Mouse (Mus musculus) liver, embryonic 15.5 days (tissue): ENCODE measurements around the gene Wnk3. TPM values are rescaled to one million over a fixed set of nuclear protein-coding genes. Genes with fewer than 3 reads are reported as not detected.
A peak's percentile ranks its signal among the peaks of the same experiment; 100 is the strongest.
"Not testable (repeated sequence)": the region's sequence is repeated elsewhere in the genome, so short reads cannot be mapped to it uniquely, and the experiment has no call there.

Source experiments
- ATAC-seq: fragments of 200-750 bp; cut with Nextera tagmentation; 2 replicates; pipeline ENCODE4 v1.8.0; 2017; ENCODE audit warnings: moderate number of reproducible peaks, mild to moderate bottlenecking, moderate library complexity; ENCODE audit not compliant: insufficient read depth
- H3K27ac ChIP-seq: fragments of 300-500 bp; sonication (generic); replicated peaks from 2 replicates; pipeline ENCODE4 v1.5.1; 2015; ENCODE audit warnings: mild to moderate bottlenecking, inconsistent platforms
- H3K27me3 ChIP-seq: fragments of 300-500 bp; sonication (generic); 2 replicates; pipeline ENCODE4 v1.6.1; 2015; ENCODE audit warnings: mild to moderate bottlenecking, inconsistent platforms
- H3K36me3 ChIP-seq: fragments of 300-500 bp; sonication (generic); replicated peaks from 2 replicates; pipeline ENCODE4 v1.6.1; 2015; ENCODE audit warnings: moderate library complexity, mild to moderate bottlenecking, inconsistent platforms
- H3K4me1 ChIP-seq: fragments of 300-500 bp; sonication (generic); replicated peaks from 2 replicates; pipeline ENCODE4 v1.6.1; 2015; ENCODE audit warnings: inconsistent platforms
- H3K4me2 ChIP-seq: fragments of 300-500 bp; sonication (generic); 2 replicates; pipeline ENCODE4 v1.6.1; 2015; ENCODE audit warnings: moderate library complexity, mild to moderate bottlenecking, inconsistent platforms
- H3K4me3 ChIP-seq: fragments of 300-500 bp; sonication (generic); replicated peaks from 2 replicates; pipeline ENCODE4 v1.5.1; 2015; ENCODE audit warnings: mild to moderate bottlenecking, inconsistent platforms
- H3K9ac ChIP-seq: fragments of 300-500 bp; sonication (generic); 2 replicates; pipeline ENCODE4 v1.6.1; 2015; ENCODE audit warnings: moderate library complexity, mild to moderate bottlenecking, inconsistent platforms
- H3K9me3 ChIP-seq: fragments of 300-500 bp; sonication (generic); replicated peaks from 2 replicates; pipeline ENCODE4 v1.6.1; 2016; ENCODE audit warnings: inconsistent platforms
- WGBS: fragments of 180-500 bp; shearing (Covaris S2); methylation state at CpG from one replicate; pipeline ENCODE4 v1.1.7; 2015; ENCODE audit warnings: mixed read lengths; ENCODE audit not compliant: insufficient replicate concordance; 5-methylcytosine and 5-hydroxymethylcytosine counted together
- polyA plus RNA-seq: library from polyadenylated mRNA; unstranded; fragments of >200 nt; fragmentation: Nextera tagmentation; extraction: Ambion mirVana; gene quantifications from 2 replicates; pipeline ENCODE4 v1.2.1, GENCODE M21; 2015

The Wnk3 gene
- polyA plus RNA-seq = 0.08 and 0.10 TPM in 2 replicates

DNA sequence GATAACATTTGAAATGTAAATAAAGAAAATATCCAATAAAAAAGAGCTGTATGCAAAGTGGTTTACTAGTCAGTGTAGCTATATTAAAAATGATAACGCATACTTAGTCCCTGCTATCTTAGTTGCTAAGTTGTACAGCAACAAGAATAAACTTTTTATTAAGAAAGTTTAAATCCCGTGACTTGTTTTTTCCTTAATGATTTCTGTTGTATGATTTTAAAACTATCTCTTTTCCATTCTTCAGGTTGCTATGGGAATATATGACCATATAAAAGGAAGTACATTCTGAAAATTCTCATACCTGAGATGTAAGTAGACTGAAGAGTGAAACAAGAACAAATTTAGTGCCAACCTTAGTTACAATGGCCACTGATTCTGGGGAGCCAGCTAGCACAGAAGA, at the start of gene Wnk3:
Gene Wnk3 (plus strand): TSS at position 301 of the 400 bp plus-strand sequence.
- H3K27ac ChIP-seq = no peak within 1 kb of the TSS
- no peak within 1 kb of the TSS for H3K9ac ChIP-seq
- WGBS = 73% methylated on average over 2 of the region's 2 CpGs
- no peak within 1 kb of the TSS for H3K4me3 ChIP-seq
- H3K4me1 ChIP-seq = no peaks in the 10 kb centered on the region
- no peaks in the 10 kb centered on the region for H3K36me3 ChIP-seq
- H3K9me3 ChIP-seq = no peaks in the 10 kb centered on the region
- H3K4me2 ChIP-seq = no peak within 1 kb of the TSS
- no peak for ATAC-seq
- H3K27me3 ChIP-seq = 0 out of 2 replicates have a peak, but pooled peaks cover 3% of the 10 kb centered on the region

DNA sequence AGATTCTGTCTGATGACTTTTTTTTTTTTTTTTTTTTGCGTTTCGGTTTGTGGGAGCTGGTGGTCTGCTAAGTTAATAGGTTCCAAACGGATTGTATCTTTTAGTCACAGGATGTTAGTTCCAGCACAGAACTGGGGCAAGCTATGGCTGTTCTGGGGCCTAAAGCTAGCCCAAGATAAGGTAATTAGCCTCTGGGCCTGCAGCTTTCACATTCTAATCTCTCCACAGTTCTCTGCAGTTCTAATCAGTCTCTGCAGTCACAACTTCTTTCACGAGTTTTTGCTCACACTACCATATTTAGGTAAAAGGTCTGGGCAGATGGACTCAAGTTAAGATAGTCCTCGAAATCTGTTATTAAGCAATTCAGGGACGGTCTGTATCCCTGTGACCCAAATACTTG, 39.5 kb upstream of the Wnk3 start:
- no peak overlapping the region for H3K9ac ChIP-seq
- no peak overlapping the region for H3K27ac ChIP-seq
- H3K4me1 ChIP-seq = no peaks in the 10 kb centered on the region
- no peak overlapping the region for H3K4me2 ChIP-seq
- H3K4me3 ChIP-seq = no peak overlapping the region
- no peaks in the 10 kb centered on the region for H3K9me3 ChIP-seq
- WGBS = 31% methylated on average over 6 of the region's 6 CpGs
- H3K27me3 ChIP-seq = no peaks in the 10 kb centered on the region
- ATAC-seq = no peak
- no peaks in the 10 kb centered on the region for H3K36me3 ChIP-seq

DNA sequence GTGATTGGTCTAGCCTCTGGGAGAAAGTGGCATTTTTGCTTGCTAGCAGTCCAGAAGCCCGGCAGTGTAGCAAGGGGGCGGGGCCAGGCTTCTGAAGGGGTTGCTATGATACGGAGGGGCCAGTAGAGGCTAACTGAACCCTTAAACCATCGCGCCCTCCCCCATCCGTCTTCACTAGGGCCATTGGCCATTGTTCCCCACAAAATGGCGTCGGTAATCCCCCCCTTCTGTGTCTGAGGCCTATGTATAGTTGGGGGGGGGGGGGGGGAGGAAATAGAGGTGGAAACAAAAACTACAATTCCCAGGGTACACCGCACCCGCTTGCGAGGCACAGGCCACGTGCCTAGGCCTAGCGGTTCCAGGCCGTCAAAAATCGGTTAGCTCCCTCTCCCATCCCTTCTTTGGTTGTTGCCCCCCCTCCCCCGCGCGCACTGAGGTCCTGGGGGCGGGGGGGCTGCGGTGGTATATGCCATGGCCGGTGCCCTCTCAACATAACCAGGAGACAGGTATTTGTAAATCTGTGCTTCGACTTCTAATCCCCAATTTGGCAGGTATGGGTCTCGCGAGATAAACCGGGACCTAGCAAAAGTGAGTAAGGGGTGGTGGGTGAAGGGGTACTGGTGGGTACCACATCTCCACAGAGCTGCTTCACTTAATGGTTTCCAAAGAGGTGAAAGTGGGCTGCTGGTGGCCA, 29.3 kb upstream of the Wnk3 start:
- no peak for ATAC-seq
- Histone ChIP-seq H3K4me3 (peak overlapping the region; percentile 44; the same call in 1 of the 2 replicates), H3K27ac (no peak overlapping the region), H3K4me2 (peak overlapping the region; percentile 56), H3K27me3 (peaks cover 38% of the 10 kb centered on the region), H3K9ac (no peak overlapping the region), H3K36me3 (no peaks in the 10 kb centered on the region), H3K9me3 (no peaks in the 10 kb centered on the region), H3K4me1 (no peaks in the 10 kb centered on the region)
- WGBS = 23% methylated on average over 22 of the region's 25 CpGs

- Histone ChIP-seq H3K4me1 (no peaks in the 10 kb centered on the region), H3K27me3 (peaks cover 38% of the 10 kb centered on the region), H3K27ac (no peak overlapping the region), H3K9ac (no peak overlapping the region), H3K4me2 (peak overlapping the region; percentile 56), H3K4me3 (peak overlapping the region; percentile 44), H3K9me3 (no peaks in the 10 kb centered on the region), H3K36me3 (no peaks in the 10 kb centered on the region)
- peak; percentile 42; the same call in 1 of the 2 replicates for ATAC-seq
- WGBS = 21% methylated on average over 38 of the region's 58 CpGs
Measured at GRCm38 (mm10) chrX:151169261-151169961, 28.5 kb upstream of the Wnk3 start.

GRCm38 (mm10) chrX:151173134-151173533, 24.7 kb upstream of the Wnk3 start:
- not testable (repeated sequence) for H3K4me1 ChIP-seq, H3K9me3 ChIP-seq, H3K27ac ChIP-seq, H3K36me3 ChIP-seq, H3K9ac ChIP-seq, H3K4me2 ChIP-seq, ATAC-seq, H3K4me3 ChIP-seq
- peaks cover 29% of the 10 kb centered on the region for H3K27me3 ChIP-seq
- 46% methylated on average over 3 of the region's 3 CpGs for WGBS

DNA sequence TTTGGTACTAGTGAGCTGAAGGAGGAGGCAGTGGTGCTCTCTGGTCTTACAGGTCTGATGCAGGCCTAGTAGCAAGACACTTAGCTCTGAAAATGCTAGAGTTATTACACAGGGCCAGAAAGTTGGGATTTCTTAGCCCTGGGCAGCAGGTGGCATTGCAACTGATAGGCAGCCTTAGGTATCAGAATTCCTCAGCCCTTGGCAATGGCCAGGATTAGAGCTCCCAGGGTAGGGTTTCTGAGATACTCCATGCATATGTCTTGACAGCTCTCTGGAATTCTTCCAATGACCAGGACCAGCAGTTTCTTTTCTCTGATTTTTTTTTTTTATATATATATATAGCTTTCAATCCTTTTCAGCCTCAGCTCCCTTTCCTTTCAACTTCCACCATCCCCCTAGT, 100.5 kb downstream of the Wnk3 start:
- H3K9me3 ChIP-seq = no peaks in the 10 kb centered on the region
- no peak overlapping the region for H3K4me3 ChIP-seq
- no peaks in the 10 kb centered on the region for H3K36me3 ChIP-seq
- H3K27me3 ChIP-seq = no peaks in the 10 kb centered on the region
- H3K4me2 ChIP-seq = no peak overlapping the region
- no peaks in the 10 kb centered on the region for H3K4me1 ChIP-seq
- no peak overlapping the region for H3K9ac ChIP-seq
- H3K27ac ChIP-seq = no peak overlapping the region
- ATAC-seq = no peak

DNA sequence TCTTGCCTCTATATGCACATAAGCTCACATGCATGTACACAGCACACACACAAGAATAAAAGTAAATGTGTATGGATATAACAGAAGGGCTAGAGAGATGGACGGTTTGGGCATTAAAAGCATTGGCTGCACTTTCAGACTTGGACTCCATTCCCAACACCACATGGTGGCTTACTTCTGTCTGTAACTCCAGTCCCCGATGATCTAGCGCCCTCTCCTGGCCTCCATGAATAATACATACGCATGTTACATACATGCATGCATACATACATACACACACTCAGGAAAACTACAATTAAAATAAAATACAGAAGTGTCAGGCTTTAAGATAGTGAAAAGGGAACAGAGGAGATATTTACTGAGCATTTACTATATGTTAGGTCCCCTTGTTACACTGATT, 115.9 kb downstream of the Wnk3 start:
- Histone ChIP-seq H3K4me3 (no peak overlapping the region), H3K9ac (no peak overlapping the region), H3K4me1 (no peaks in the 10 kb centered on the region), H3K4me2 (no peak overlapping the region), H3K36me3 (no peaks in the 10 kb centered on the region), H3K27me3 (peaks cover 9% of the 10 kb centered on the region; the same call in 1 of the 2 replicates), H3K27ac (no peak overlapping the region), H3K9me3 (no peaks in the 10 kb centered on the region)
- WGBS = 49% methylated on average over 4 of the region's 4 CpGs
- no peak for ATAC-seq

- Histone ChIP-seq H3K9me3 (no peaks in the 10 kb centered on the region), H3K4me1 (no peaks in the 10 kb centered on the region), H3K27ac (no peak overlapping the region), H3K27me3 (peaks cover 7% of the 10 kb centered on the region; the same call in 1 of the 2 replicates), H3K4me3 (no peak overlapping the region), H3K9ac (no peak overlapping the region), H3K4me2 (no peak overlapping the region), H3K36me3 (no peaks in the 10 kb centered on the region)
- ATAC-seq = no peak
- 19% methylated on average over 2 of the region's 2 CpGs for WGBS
Measured at GRCm38 (mm10) chrX:151333615-151334014, 135.7 kb downstream of the Wnk3 start.

DNA sequence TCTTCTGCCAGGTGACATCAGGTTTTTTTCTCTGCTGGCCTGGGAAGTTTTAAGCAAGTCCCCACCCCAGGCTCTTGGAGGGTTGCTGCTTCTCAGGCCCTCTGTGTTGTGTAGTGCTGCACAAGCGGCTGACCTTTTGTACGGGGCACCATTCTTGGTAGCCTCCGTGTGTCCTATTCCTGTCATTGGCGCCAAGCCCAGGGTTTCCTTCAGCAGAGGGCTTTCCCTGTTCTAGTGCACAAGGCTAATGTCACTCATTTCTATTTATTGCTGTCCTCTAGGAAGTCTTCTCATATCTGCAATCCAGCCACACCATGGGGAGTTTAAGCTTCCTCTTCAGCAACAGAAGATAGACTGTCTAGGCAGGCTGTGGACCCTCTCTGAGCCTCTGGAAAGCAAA, 139.9 kb downstream of the Wnk3 start:
- WGBS = 64% methylated on average over 4 of the region's 4 CpGs
- Histone ChIP-seq H3K9me3 (no peaks in the 10 kb centered on the region), H3K36me3 (no peaks in the 10 kb centered on the region)

DNA sequence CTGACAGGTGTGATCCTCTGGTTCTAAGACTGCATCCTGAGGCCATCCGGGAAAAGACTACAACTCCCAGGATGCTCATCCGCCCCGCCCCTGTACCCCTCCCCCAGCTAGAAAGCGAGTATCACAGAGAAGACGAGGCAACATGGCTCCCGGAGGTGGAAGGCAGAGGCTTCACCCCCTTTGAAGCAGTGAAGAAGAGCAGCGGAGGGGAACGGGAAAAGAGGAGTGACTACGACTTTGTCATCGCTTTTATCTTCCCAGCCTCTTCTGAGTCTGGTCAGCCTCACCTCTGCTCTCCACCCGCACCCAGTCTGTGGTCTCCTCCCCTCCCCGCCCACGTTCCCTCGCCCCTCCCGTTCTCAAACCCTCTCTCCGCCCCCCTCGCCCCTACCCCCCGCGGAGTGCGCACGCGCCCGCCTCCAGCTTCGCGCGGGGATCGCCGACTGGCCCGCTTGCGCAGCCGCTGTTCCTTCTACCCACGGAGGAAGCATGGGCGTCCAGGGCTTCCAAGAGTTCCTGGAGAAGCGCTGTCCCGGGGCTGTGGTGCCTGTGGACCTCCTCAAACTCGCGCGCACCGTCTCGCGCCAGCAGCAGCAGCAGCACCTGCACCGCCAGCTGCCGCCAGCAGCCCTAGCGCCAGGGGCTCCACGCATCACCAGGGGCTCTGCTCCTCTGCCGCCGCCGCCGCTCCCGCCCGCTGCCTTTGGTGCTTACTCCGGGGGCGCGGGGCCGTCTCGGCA, 146.1 kb downstream of the Wnk3 start, which contains the start of gene Fam120c:
Gene Fam120c (plus strand): TSS at position 415 of the 740 bp plus-strand sequence.
- Histone ChIP-seq H3K36me3 (no peaks in the 10 kb centered on the region), H3K9me3 (no peaks in the 10 kb centered on the region), H3K9ac (peak within 1 kb of the TSS; percentile 66), H3K27me3 (peaks cover 6% of the 10 kb centered on the region), H3K27ac (peak within 1 kb of the TSS; percentile 76), H3K4me2 (peak within 1 kb of the TSS; percentile 76), H3K4me1 (peaks cover 10% of the 10 kb centered on the region), H3K4me3 (peak within 1 kb of the TSS; percentile 71)
- WGBS = 11% methylated on average over 54 of the region's 56 CpGs
- peak; percentile 91 for ATAC-seq

More for the DNA sequence above, 139.9 kb downstream of the Wnk3 start:
- no peak overlapping the region for H3K9ac ChIP-seq
- H3K27ac ChIP-seq = no peak overlapping the region
- peaks cover 7% of the 10 kb centered on the region; the same call in 1 of the 2 replicates for H3K27me3 ChIP-seq
- no peak for ATAC-seq
- H3K4me3 ChIP-seq = no peak overlapping the region
- no peaks in the 10 kb centered on the region for H3K4me1 ChIP-seq
- H3K4me2 ChIP-seq = no peak overlapping the region

DNA sequence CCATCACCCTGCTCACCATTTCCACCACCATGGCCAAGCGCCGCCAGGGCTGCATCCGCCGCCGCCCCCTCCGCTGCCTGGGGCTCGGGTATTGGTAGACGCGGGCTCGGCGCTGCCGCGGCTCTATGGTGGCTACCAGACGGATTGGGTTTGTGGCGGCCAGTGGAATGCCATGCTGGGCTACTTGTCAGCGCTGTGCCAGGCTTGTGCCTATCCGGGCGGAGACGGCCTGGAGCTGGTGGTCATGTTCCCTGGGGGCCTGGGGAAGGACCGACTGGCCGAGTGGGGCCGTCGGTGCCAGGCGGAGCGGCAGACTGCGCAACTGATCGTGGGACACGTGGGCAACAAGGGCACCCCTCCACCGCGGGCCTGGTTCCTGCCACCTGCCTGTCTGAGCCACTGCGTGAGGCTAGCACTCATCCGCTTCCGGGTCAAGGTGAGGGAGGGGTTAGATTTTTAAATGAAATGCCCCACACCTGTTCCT, 146.7 kb downstream of the Wnk3 start:
- WGBS = 12% methylated on average over 24 of the region's 33 CpGs
- Histone ChIP-seq H3K4me1 (peaks cover 10% of the 10 kb centered on the region), H3K27ac (peak overlapping the region; percentile 76), H3K9ac (peak overlapping the region; percentile 66), H3K4me3 (peak overlapping the region; percentile 71), H3K27me3 (peaks cover 6% of the 10 kb centered on the region), H3K4me2 (peak overlapping the region; percentile 76), H3K36me3 (no peaks in the 10 kb centered on the region), H3K9me3 (no peaks in the 10 kb centered on the region)
- peak; percentile 38 for ATAC-seq
